Mouse (Mus musculus) midbrain, embryonic 13.5 days (tissue): ENCODE data around the gene Tnfrsf18. TPM values are rescaled to one million over a fixed set of nuclear protein-coding genes. Genes with fewer than 3 reads are reported as not detected.

ENCODE experiments used
- ATAC-seq: fragments of 200-750 bp; cut with Nextera tagmentation; 2 replicates; pipeline ENCODE4 v1.8.0; 2017; ENCODE audit warnings: mild to moderate bottlenecking, moderate TSS enrichment, moderate library complexity
- H3K27ac ChIP-seq: fragments of 300-500 bp; sonication (generic); 2 replicates; pipeline ENCODE4 v1.5.1; 2015; ENCODE audit warnings: inconsistent platforms, mild to moderate bottlenecking, moderate library complexity
- H3K27me3 ChIP-seq: fragments of 300-500 bp; sonication (generic); 2 replicates; pipeline ENCODE4 v1.6.1; 2015; ENCODE audit warnings: mild to moderate bottlenecking, inconsistent platforms
- H3K36me3 ChIP-seq: fragments of 300-500 bp; sonication (generic); 2 replicates; pipeline ENCODE4 v1.6.1; 2015; ENCODE audit warnings: mild to moderate bottlenecking, inconsistent platforms
- H3K4me1 ChIP-seq: fragments of 300-500 bp; sonication (generic); replicated peaks from 2 replicates; pipeline ENCODE4 v1.6.1; 2015; ENCODE audit warnings: inconsistent platforms
- H3K4me2 ChIP-seq: fragments of 300-500 bp; sonication (generic); replicated peaks from 2 replicates; pipeline ENCODE4 v1.6.1; 2015; ENCODE audit warnings: moderate library complexity, mild to moderate bottlenecking, inconsistent platforms
- H3K4me3 ChIP-seq: fragments of 300-500 bp; sonication (generic); replicated peaks from 2 replicates; pipeline ENCODE4 v1.5.1; 2015; ENCODE audit warnings: mild to moderate bottlenecking, inconsistent platforms
- H3K9ac ChIP-seq: fragments of 300-500 bp; sonication (generic); replicated peaks from 2 replicates; pipeline ENCODE4 v1.6.1; 2015; ENCODE audit warnings: mild to moderate bottlenecking, inconsistent platforms
- H3K9me3 ChIP-seq: fragments of 300-500 bp; sonication (generic); 2 replicates; pipeline ENCODE4 v1.6.1; 2016; ENCODE audit warnings: mild to moderate bottlenecking, inconsistent platforms
- WGBS: fragments of 180-500 bp; shearing (Covaris S2); methylation state at CpG from one replicate; pipeline ENCODE4 v1.1.7; 2015; 5-methylcytosine and 5-hydroxymethylcytosine counted together
- polyA plus RNA-seq: library from polyadenylated mRNA; unstranded; fragments of >200 nt; fragmentation: Nextera tagmentation; extraction: Ambion mirVana; gene quantifications from 2 replicates; pipeline ENCODE4 v1.2.1, GENCODE M21; 2015

The Tnfrsf18 gene
- polyA plus RNA-seq, 1 experiment from 2014 or later = 2.3 TPM

GRCm38 (mm10) chr4:156063861-156064509, 38.0 kb downstream of the Tnfrsf18 start:
- H3K4me3 ChIP-seq = no peak overlapping the region
- 0 out of 2 replicates have a peak, but pooled peaks have one; percentile 40 for ATAC-seq
- peak overlapping the region; percentile 63 for H3K27ac ChIP-seq
- no peak overlapping the region for H3K9ac ChIP-seq
- H3K9me3 ChIP-seq = no peaks in the 10 kb centered on the region
- H3K36me3 ChIP-seq = no peaks in the 10 kb centered on the region
- H3K27me3 ChIP-seq = no peaks in the 10 kb centered on the region
- WGBS = 2% methylated on average over 4 of the region's 4 CpGs
- H3K4me1 ChIP-seq = peaks cover 8% of the 10 kb centered on the region
- H3K4me2 ChIP-seq = no peak overlapping the region

DNA sequence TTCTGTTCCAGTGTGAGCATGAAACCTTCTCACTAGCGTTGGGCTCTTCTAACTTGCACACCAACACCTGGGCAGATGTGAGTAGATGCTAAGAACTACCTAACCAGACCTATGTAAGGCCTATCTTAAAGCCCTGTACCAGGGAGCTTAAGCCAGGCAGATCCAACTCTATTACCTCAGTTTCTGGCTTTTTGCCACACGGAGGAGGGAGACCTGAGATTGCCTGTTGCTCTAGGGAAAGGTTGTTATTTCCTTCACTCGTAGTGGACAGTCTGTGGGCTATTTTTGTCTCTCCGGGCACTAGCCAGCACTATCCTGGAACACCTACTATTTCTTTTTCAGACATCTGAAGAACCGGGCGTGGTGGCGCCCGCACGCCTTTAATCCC, 38.5 kb downstream of the Tnfrsf18 start:
- no peak overlapping the region for H3K4me2 ChIP-seq
- H3K27me3 ChIP-seq = no peaks in the 10 kb centered on the region
- H3K9me3 ChIP-seq = no peaks in the 10 kb centered on the region
- H3K36me3 ChIP-seq = no peaks in the 10 kb centered on the region
- H3K9ac ChIP-seq = no peak overlapping the region
- no peak for ATAC-seq
- peaks cover 8% of the 10 kb centered on the region for H3K4me1 ChIP-seq
- H3K4me3 ChIP-seq = no peak overlapping the region
- peak overlapping the region; percentile 63 for H3K27ac ChIP-seq
- 89% methylated on average over 9 of the region's 9 CpGs for WGBS

DNA sequence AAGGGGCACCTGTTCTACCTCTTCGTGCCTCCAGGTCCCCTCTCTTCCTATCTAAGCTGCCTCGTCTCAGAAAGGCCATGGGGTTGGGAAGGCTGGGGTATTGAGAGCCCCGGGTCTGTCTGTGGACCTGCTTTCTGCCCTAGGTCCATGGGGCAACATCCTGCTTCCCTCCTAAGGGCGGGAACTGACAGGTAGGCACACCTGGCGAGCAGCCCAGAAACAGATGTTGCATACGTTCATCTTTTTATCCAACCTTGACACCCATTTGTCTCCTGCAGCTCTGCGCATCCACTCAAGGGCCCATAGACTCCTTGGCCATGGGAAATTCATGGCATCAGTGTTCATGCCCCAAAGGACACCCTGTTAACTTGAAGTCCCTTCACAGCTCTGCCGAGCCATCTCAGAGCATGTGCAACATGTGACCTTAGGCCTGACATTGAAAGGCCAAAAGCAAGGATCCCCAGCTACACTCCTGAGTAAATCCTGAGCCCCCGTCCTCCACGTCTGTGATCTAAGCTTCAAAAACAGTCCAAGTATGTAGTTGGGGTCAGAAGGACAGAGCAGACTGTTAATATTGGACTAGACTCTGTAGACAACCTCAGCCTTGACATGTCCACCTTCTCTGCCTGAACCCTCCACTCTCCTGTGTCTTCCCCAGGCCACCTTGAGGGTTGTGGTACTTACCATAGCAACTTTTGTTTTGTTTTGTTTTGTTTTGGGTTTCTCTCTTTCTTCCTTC, 39.4 kb downstream of the Tnfrsf18 start:
- Histone ChIP-seq H3K9ac (no peak overlapping the region), H3K27ac (no peak overlapping the region), H3K9me3 (no peaks in the 10 kb centered on the region), H3K4me2 (no peak overlapping the region), H3K4me3 (no peak overlapping the region), H3K36me3 (no peaks in the 10 kb centered on the region), H3K4me1 (peaks cover 12% of the 10 kb centered on the region), H3K27me3 (no peaks in the 10 kb centered on the region)
- WGBS = 89% methylated on average over 10 of the region's 10 CpGs
- no peak for ATAC-seq

GRCm38 (mm10) chr4:156067256-156067949, 41.4 kb downstream of the Tnfrsf18 start:
- peaks cover 18% of the 10 kb centered on the region for H3K4me1 ChIP-seq
- WGBS = 73% methylated on average over 5 of the region's 5 CpGs
- H3K4me3 ChIP-seq = no peak overlapping the region
- ATAC-seq = no peak
- no peaks in the 10 kb centered on the region for H3K36me3 ChIP-seq
- H3K4me2 ChIP-seq = no peak overlapping the region
- no peak overlapping the region for H3K27ac ChIP-seq
- no peaks in the 10 kb centered on the region for H3K27me3 ChIP-seq
- no peaks in the 10 kb centered on the region for H3K9me3 ChIP-seq
- H3K9ac ChIP-seq = no peak overlapping the region

DNA sequence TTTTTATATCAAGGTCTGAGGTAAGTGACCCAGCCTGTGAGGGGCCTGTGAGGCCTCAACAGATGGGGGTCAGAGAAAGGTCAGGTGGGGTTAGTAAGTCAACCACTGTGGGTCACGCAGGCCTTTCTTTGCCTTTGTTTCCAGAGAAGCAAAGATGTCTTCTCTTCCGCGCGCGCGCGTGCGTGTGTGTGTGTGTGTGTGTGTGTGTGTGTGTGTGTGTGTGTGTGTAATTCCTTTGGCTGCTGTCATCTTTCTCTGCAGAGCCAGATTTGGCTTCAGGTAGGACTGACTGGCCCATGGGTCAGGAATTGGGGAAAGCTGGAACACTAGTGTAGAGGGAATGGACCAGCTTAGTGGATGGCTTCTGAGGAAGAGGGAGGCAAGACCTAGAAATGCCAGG, 43.7 kb downstream of the Tnfrsf18 start:
- no peak overlapping the region for H3K4me3 ChIP-seq
- no peaks in the 10 kb centered on the region for H3K9me3 ChIP-seq
- H3K4me1 ChIP-seq = peaks cover 10% of the 10 kb centered on the region
- no peaks in the 10 kb centered on the region for H3K27me3 ChIP-seq
- no peak overlapping the region for H3K9ac ChIP-seq
- no peak for ATAC-seq
- H3K4me2 ChIP-seq = no peak overlapping the region
- WGBS = 85% methylated on average over 8 of the region's 8 CpGs
- H3K27ac ChIP-seq = no peak overlapping the region
- H3K36me3 ChIP-seq = no peaks in the 10 kb centered on the region

DNA sequence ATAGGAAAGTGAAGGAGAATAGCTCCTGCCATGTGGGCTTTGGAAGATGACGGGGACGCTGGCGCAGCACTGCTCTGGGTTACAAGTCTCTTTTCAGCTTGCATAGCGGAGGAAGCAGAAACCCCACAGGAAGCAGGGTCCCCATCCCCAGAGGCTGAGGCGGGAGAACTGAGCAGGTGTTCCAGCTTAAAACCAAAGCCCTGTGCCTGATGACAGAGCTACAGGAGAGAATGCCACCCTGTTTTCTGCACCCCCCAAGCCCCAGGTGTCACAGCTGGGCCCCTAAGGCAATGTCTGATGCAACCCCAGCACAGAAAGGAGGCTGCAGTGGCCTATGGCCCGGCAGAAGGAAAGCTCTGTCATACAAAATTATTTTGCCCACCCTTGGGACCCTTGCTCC, 44.3 kb downstream of the Tnfrsf18 start:
- Histone ChIP-seq H3K27me3 (no peaks in the 10 kb centered on the region), H3K36me3 (no peaks in the 10 kb centered on the region), H3K4me3 (no peak overlapping the region), H3K9me3 (no peaks in the 10 kb centered on the region), H3K4me2 (no peak overlapping the region), H3K27ac (no peak overlapping the region), H3K4me1 (peaks cover 10% of the 10 kb centered on the region), H3K9ac (no peak overlapping the region)
- no peak for ATAC-seq
- WGBS = 52% methylated on average over 6 of the region's 6 CpGs

DNA sequence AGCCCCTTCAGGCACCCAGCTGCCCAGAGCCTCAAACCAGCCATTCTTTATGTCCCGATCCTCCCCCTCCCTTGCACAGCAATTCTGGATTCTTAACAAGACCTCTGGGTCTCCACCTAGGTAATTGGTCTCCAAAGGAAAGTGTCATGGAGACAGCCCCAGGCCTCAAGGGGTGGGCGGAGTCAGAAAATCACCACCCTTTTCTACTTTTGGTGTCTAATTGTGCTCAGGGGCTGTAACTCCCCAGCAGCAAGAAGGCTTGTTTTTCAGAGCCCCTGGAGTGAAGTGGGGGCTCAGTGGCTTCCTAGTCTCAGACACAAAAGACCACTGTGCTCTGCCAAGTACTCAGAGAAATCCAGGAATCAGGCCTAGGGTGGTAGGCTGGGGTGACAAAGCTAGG, 44.8 kb downstream of the Tnfrsf18 start:
- Histone ChIP-seq H3K27me3 (no peaks in the 10 kb centered on the region), H3K9me3 (no peaks in the 10 kb centered on the region), H3K4me1 (peaks cover 10% of the 10 kb centered on the region), H3K27ac (no peak overlapping the region), H3K4me2 (no peak overlapping the region), H3K36me3 (no peaks in the 10 kb centered on the region), H3K9ac (no peak overlapping the region), H3K4me3 (no peak overlapping the region)
- 65% methylated on average over 2 of the region's 2 CpGs for WGBS
- 0 out of 2 replicates have a peak, but pooled peaks have one; percentile 34 for ATAC-seq

DNA sequence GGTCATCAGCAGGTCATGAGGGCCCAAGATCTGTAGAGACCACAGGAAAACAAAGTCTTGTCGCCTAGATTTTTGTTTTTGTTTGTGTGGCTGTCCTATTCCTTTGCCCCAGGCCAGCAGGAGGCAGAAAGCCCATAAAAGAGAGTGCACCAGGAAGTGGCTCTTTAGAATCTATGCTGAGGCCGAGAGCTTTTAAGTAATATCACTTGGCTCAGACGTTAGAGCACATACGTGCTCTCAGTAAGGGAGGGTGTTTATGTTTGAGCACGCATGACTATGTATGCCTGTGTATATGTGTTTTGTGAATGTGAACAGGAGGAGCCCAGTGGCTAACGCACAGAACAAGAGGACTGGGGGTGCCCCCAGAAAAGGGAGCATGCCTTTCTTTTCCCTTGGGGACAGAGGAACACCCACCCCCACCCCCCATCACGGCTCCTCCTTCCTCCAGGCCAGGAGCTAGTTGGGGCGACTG, 51.0 kb downstream of the Tnfrsf18 start:
- peak overlapping the region; percentile 39; the same call in 1 of the 2 replicates for H3K4me3 ChIP-seq
- 9% methylated on average over 8 of the region's 8 CpGs for WGBS

DNA sequence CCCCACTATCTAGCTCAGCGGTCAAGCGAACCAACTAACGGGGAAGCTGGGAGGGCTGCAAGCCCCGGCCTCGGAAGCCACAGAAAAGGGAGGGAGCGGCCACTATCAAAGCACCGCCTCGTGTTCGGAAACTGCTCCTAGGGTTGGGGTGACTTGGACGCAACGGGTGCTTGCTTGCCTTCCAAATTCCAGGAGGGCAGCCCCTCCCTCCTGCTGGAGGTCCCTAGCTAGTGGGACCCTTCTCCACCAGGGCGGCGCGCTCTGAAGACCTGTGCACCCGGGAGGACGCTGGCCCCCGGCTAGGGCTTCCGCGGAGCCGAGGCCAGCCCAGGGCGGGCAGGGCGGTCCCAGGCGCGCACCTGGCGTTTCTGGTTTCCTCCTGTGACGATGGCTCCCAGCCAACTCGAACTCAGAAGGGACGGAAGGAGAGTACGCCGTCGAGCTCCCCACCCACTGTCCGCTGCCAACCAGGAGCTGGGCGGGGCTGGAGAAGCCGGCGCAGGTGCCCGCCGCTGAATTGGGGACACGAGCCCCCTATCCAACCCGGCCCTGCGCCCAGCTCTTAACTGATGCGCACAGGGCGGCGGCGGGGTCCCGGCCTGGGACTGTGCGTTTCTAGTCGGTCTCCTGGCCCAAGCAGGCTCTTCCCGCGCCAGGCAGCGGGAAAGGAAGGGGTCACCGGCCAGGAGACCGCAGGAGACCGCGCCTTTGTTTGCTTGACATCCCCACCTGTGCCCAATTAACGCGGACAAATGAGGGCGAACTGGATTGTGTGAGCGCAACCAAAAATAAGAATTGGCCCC, 51.7 kb downstream of the Tnfrsf18 start:
- Histone ChIP-seq H3K4me3 (peak overlapping the region; percentile 39), H3K27me3 (peaks cover 31% of the 10 kb centered on the region), H3K4me1 (peaks cover 12% of the 10 kb centered on the region), H3K9me3 (no peaks in the 10 kb centered on the region), H3K9ac (peak overlapping the region; percentile 52; the same call in 1 of the 2 replicates), H3K36me3 (no peaks in the 10 kb centered on the region), H3K27ac (no peak overlapping the region), H3K4me2 (peak overlapping the region; percentile 61)
- under 1% methylated on average over 58 of the region's 58 CpGs for WGBS
- ATAC-seq = peak; percentile 62; the same call in 1 of the 2 replicates

More for the DNA sequence above, 51.0 kb downstream of the Tnfrsf18 start:
- Histone ChIP-seq H3K4me2 (peak overlapping the region; percentile 61; the same call in 1 of the 2 replicates), H3K9ac (no peak overlapping the region), H3K36me3 (no peaks in the 10 kb centered on the region), H3K9me3 (no peaks in the 10 kb centered on the region), H3K27me3 (peaks cover 31% of the 10 kb centered on the region), H3K4me1 (peaks cover 12% of the 10 kb centered on the region), H3K27ac (no peak overlapping the region)
- no peak for ATAC-seq
